In genomic region chr15:83036900-83037519, GRCm38 (mm10) we compare ENCODE assay signal across 8 mouse cellular contexts. TPM values are rescaled to one million over a fixed set of nuclear protein-coding genes. Genes with fewer than 3 reads are reported as not detected.
A peak's percentile ranks its signal among the peaks of the same experiment; 100 is the strongest.
DNase-seq lines count a peak whose midpoint lies in the region; ATAC-seq lines count a peak whose summit lies in the region.

No protein-coding gene starts in this region.

- no peaks in the 10 kb centered on the region for H3K9me3 ChIP-seq in intestine, embryonic 15.5 days
- no peaks in the 10 kb centered on the region for H3K9me3 ChIP-seq in intestine, embryonic 16.5 days (ENCODE audit: control insufficient read depth, low read length)
- H3K9me3 ChIP-seq in midbrain, embryonic 13.5 days: no peaks in the 10 kb centered on the region

- no peak overlapping the region for H3K9ac ChIP-seq in intestine, embryonic 15.5 days
- no peak overlapping the region for H3K9ac ChIP-seq in intestine, embryonic 16.5 days (ENCODE audit: low read depth, low read length)
- no peak overlapping the region for H3K9ac ChIP-seq in midbrain, embryonic 13.5 days (replicated peaks)

- ATAC-seq in intestine, embryonic 15.5 days: peak; percentile 41
- no peak for ATAC-seq in intestine, embryonic 16.5 days
- no peak for ATAC-seq in midbrain, embryonic 13.5 days

- no peak overlapping the region for H3K4me2 ChIP-seq in intestine, embryonic 15.5 days (replicated peaks)
- H3K4me2 ChIP-seq in intestine, embryonic 16.5 days (ENCODE audit: low read depth, low read length): no peak overlapping the region
- no peak overlapping the region for H3K4me2 ChIP-seq in midbrain, embryonic 13.5 days (replicated peaks)

- no peaks in the 10 kb centered on the region for H3K36me3 ChIP-seq in intestine, embryonic 15.5 days
- no peaks in the 10 kb centered on the region for H3K36me3 ChIP-seq in intestine, embryonic 16.5 days (ENCODE audit: control insufficient read depth, insufficient read depth, low read length)
- no peaks in the 10 kb centered on the region for H3K36me3 ChIP-seq in midbrain, embryonic 13.5 days

- H3K27ac ChIP-seq in intestine, embryonic 15.5 days: no peak overlapping the region
- H3K27ac ChIP-seq in intestine, embryonic 16.5 days (ENCODE audit: low read length): no peak overlapping the region
- H3K27ac ChIP-seq in midbrain, embryonic 13.5 days: no peak overlapping the region

- 59% methylated on average over 14 of the region's 14 CpGs for WGBS in intestine, embryonic 15.5 days
- 65% methylated on average over 14 of the region's 14 CpGs for WGBS in intestine, embryonic 16.5 days
- WGBS in midbrain, embryonic 13.5 days: 85% methylated on average over 14 of the region's 14 CpGs

- 0 out of 2 replicates have a peak, but pooled peaks cover 3% of the 10 kb centered on the region for H3K27me3 ChIP-seq in intestine, embryonic 15.5 days (replicated peaks)
- no peaks in the 10 kb centered on the region for H3K27me3 ChIP-seq in intestine, embryonic 16.5 days (replicated peaks; ENCODE audit: control insufficient read depth, insufficient read depth, low read length)
- H3K27me3 ChIP-seq in midbrain, embryonic 13.5 days: peaks cover 48% of the 10 kb centered on the region

- H3K4me1 ChIP-seq in intestine, embryonic 15.5 days (replicated peaks): peaks cover 53% of the 10 kb centered on the region
- peaks cover 38% of the 10 kb centered on the region for H3K4me1 ChIP-seq in intestine, embryonic 16.5 days (ENCODE audit: control insufficient read depth, insufficient read depth, low read length)
- peaks cover 57% of the 10 kb centered on the region for H3K4me1 ChIP-seq in midbrain, embryonic 13.5 days (replicated peaks)

- peak; percentile 60 for DNase-seq in NIH3T3 (ENCODE audit: low read depth)
- DNase-seq in cerebellum, adult 9-11 months: peak; percentile 64
- peak; percentile 62 to 64 for DNase-seq in kidney, postnatal 25 days
- DNase-seq in testis, postnatal 10 days (ENCODE audit: low spot score): peak; percentile 89
- no peak for DNase-seq in spleen, adult 18-20 months

- no peak overlapping the region for H3K4me3 ChIP-seq in intestine, embryonic 15.5 days (replicated peaks)
- H3K4me3 ChIP-seq in intestine, embryonic 16.5 days (ENCODE audit: low read length): no peak overlapping the region
- H3K4me3 ChIP-seq in midbrain, embryonic 13.5 days (replicated peaks): no peak overlapping the region

RNA-seq across cellular contexts. Expression of gene Nfam1, which starts 3.9 kb away (rescaled TPM):
- polyA plus RNA-seq in intestine, embryonic 15.5 days (2015; fragmentation: Nextera tagmentation; extraction: Ambion mirVana): 3.7 and 3.8 TPM in 2 replicates
- 3.1 and 3.6 TPM in 2 replicates for polyA plus RNA-seq in intestine, embryonic 16.5 days (2015; fragmentation: Nextera tagmentation; extraction: Ambion mirVana)
- 2.4 and 2.5 TPM in 2 replicates for polyA plus RNA-seq in midbrain, embryonic 13.5 days (2015; fragmentation: Nextera tagmentation; extraction: Ambion mirVana)

RNA-seq across cellular contexts. Expression of gene Tcf20, which starts 49.3 kb away (rescaled TPM):
- 7.0 and 7.7 TPM in 2 replicates for polyA plus RNA-seq in intestine, embryonic 15.5 days (2015; fragmentation: Nextera tagmentation; extraction: Ambion mirVana)
- polyA plus RNA-seq in intestine, embryonic 16.5 days (2015; fragmentation: Nextera tagmentation; extraction: Ambion mirVana): 5.1 and 5.5 TPM in 2 replicates
- polyA plus RNA-seq in midbrain, embryonic 13.5 days (2015; fragmentation: Nextera tagmentation; extraction: Ambion mirVana): 15.6 and 16.0 TPM in 2 replicates

RNA-seq across cellular contexts. Expression of gene Serhl, which starts 52.3 kb away (rescaled TPM):
- polyA plus RNA-seq in intestine, embryonic 15.5 days (2015; fragmentation: Nextera tagmentation; extraction: Ambion mirVana): 56.3 and 61.7 TPM in 2 replicates
- 59.5 and 71.0 TPM in 2 replicates for polyA plus RNA-seq in intestine, embryonic 16.5 days (2015; fragmentation: Nextera tagmentation; extraction: Ambion mirVana)
- polyA plus RNA-seq in midbrain, embryonic 13.5 days (2015; fragmentation: Nextera tagmentation; extraction: Ambion mirVana): 27.2 and 30.6 TPM in 2 replicates

Comparison
In these comparisons a context has a peak if more than half of its experiments do, and no peak if none do; other contexts are left out.
1. DNase-seq: peak in NIH3T3 (single experiment), cerebellum, adult 9-11 months (single experiment), kidney, postnatal 25 days (2 of 2) and testis, postnatal 10 days (single experiment); none in spleen, adult 18-20 months (0 of 2).